ENCODE assay signal across 8 mouse cellular contexts in genomic region chr11:112870201-112871035, GRCm38 (mm10).
DNase-seq lines count a peak whose midpoint lies in the region; ATAC-seq lines count a peak whose summit lies in the region.

No protein-coding gene starts in this region.

- intact Hi-C loops in left cerebral cortex, postnatal 10 days (cut with DNase I) = no loop called here

- H3K4me1 ChIP-seq in hindbrain, embryonic 13.5 days (replicated peaks) = peaks cover 46% of the 10 kb centered on the region
- H3K4me1 ChIP-seq in neural tube, embryonic 13.5 days (replicated peaks) = peaks cover 53% of the 10 kb centered on the region

- no peaks in the 10 kb centered on the region for H3K36me3 ChIP-seq in hindbrain, embryonic 13.5 days
- no peaks in the 10 kb centered on the region for H3K36me3 ChIP-seq in neural tube, embryonic 13.5 days

- H3K9me3 ChIP-seq in hindbrain, embryonic 13.5 days = no peaks in the 10 kb centered on the region
- H3K9me3 ChIP-seq in neural tube, embryonic 13.5 days = no peaks in the 10 kb centered on the region

- 1% methylated on average over 17 of the region's 17 CpGs for WGBS in hindbrain, embryonic 13.5 days
- WGBS in neural tube, embryonic 13.5 days = under 1% methylated on average over 17 of the region's 17 CpGs

- peak overlapping the region; percentile 80 for H3K27ac ChIP-seq in hindbrain, embryonic 13.5 days
- H3K27ac ChIP-seq in neural tube, embryonic 13.5 days (replicated peaks) = peak overlapping the region; percentile 90

- H3K4me3 ChIP-seq in hindbrain, embryonic 13.5 days = peak overlapping the region; percentile 19
- H3K4me3 ChIP-seq in neural tube, embryonic 13.5 days = peak overlapping the region; percentile 10

- H3K4me2 ChIP-seq in hindbrain, embryonic 13.5 days = peak overlapping the region; percentile 47
- H3K4me2 ChIP-seq in neural tube, embryonic 13.5 days = peak overlapping the region; percentile 49

- DNase-seq in left cerebral cortex, postnatal 10 days (ENCODE audit: extremely low spot score in 1 of 2, low spot score in 2 of 2) = peak; percentile 5 to 31
- DNase-seq in left cerebral cortex, adult 9 months (ENCODE audit: low spot score in 2 of 2) = no peak
- peak; percentile 79 for DNase-seq in embryo, embryonic 9.5 days (ENCODE audit: extremely low spot score)
- no peak for DNase-seq in layer of hippocampus, adult 8-10 months (ENCODE audit: low spot score in 2 of 2)
- no peak for DNase-seq in cerebellum, adult 11-12 months
- DNase-seq in thymus, postnatal 4 days = no peak

- H3K27me3 ChIP-seq in hindbrain, embryonic 13.5 days = peaks cover 12% of the 10 kb centered on the region; the same call in 1 of the 2 replicates
- H3K27me3 ChIP-seq in neural tube, embryonic 13.5 days = no peaks in the 10 kb centered on the region; the same call in 1 of the 2 replicates

- H3K9ac ChIP-seq in hindbrain, embryonic 13.5 days = peak overlapping the region; percentile 31
- peak overlapping the region; percentile 55 for H3K9ac ChIP-seq in neural tube, embryonic 13.5 days

- peak; percentile 94 for ATAC-seq in hindbrain, embryonic 13.5 days (ENCODE audit: low FRiP score)
- ATAC-seq in neural tube, embryonic 13.5 days (ENCODE audit: low read depth) = peak; percentile 88

Comparison
In these comparisons a context has a peak if more than half of its experiments do, and no peak if none do; other contexts are left out.
1. DNase-seq: peak in left cerebral cortex, postnatal 10 days (2 of 2) and embryo, embryonic 9.5 days (single experiment); none in left cerebral cortex, adult 9 months (0 of 2), layer of hippocampus, adult 8-10 months (0 of 2), cerebellum, adult 11-12 months (single experiment) and thymus, postnatal 4 days (single experiment).